In genomic region chr5:142650390-142650789, GRCm38 (mm10) we compare ENCODE assay signal across 12 mouse cellular contexts. TPM values are rescaled to one million over a fixed set of nuclear protein-coding genes. Genes with fewer than 3 reads are reported as not detected.
DNase-seq lines count a peak whose midpoint lies in the region; ATAC-seq lines count a peak whose summit lies in the region.
"Had no signal": no experiment of that assay in that cellular context is flagged by ENCODE, and none has a peak within 500 bp of the region (broad histone marks: within the 10 kb centered on the region; RNA-seq: fewer than 3 reads in every experiment).

No protein-coding gene starts in this region.

- no peak overlapping the region for H3K27ac ChIP-seq in lung, embryonic 15.5 days
- H3K27ac ChIP-seq in embryonic facial prominence, embryonic 14.5 days (replicated peaks; ENCODE audit: low read depth, low read length): no peak overlapping the region
- 0 out of 2 replicates have a peak overlapping the region, but pooled peaks have one; percentile 10 for H3K27ac ChIP-seq in limb, embryonic 13.5 days
- peak overlapping the region; percentile 58 for H3K27ac ChIP-seq in midbrain, embryonic 13.5 days

- no peak overlapping the region for H3K9ac ChIP-seq in lung, embryonic 15.5 days
- H3K9ac ChIP-seq in embryonic facial prominence, embryonic 14.5 days (ENCODE audit: low read depth, low read length): no peak overlapping the region
- H3K9ac ChIP-seq in limb, embryonic 13.5 days: 0 out of 2 replicates have a peak overlapping the region, but pooled peaks have one; percentile 8
- H3K9ac ChIP-seq in midbrain, embryonic 13.5 days (replicated peaks): no peak overlapping the region

- no peaks in the 10 kb centered on the region for H3K9me3 ChIP-seq in lung, embryonic 15.5 days
- H3K9me3 ChIP-seq in embryonic facial prominence, embryonic 14.5 days (ENCODE audit: control insufficient read depth, low read length): no peaks in the 10 kb centered on the region
- no peaks in the 10 kb centered on the region for H3K9me3 ChIP-seq in limb, embryonic 13.5 days
- H3K9me3 ChIP-seq in midbrain, embryonic 13.5 days: no peaks in the 10 kb centered on the region

- 41% methylated on average over 3 of the region's 3 CpGs for WGBS in lung, embryonic 15.5 days
- WGBS in embryonic facial prominence, embryonic 14.5 days: 36% methylated on average over 3 of the region's 3 CpGs
- WGBS in limb, embryonic 13.5 days: 46% methylated on average over 3 of the region's 3 CpGs
- WGBS in midbrain, embryonic 13.5 days: 33% methylated on average over 3 of the region's 3 CpGs

- H3K36me3 ChIP-seq in lung, embryonic 15.5 days: no peaks in the 10 kb centered on the region
- H3K36me3 ChIP-seq in embryonic facial prominence, embryonic 14.5 days (ENCODE audit: control insufficient read depth, insufficient read depth, low read length): peaks cover 6% of the 10 kb centered on the region
- peaks cover 15% of the 10 kb centered on the region for H3K36me3 ChIP-seq in limb, embryonic 13.5 days
- H3K36me3 ChIP-seq in midbrain, embryonic 13.5 days: peaks cover 12% of the 10 kb centered on the region

- no peaks in the 10 kb centered on the region for H3K4me1 ChIP-seq in lung, embryonic 15.5 days
- H3K4me1 ChIP-seq in embryonic facial prominence, embryonic 14.5 days (ENCODE audit: control insufficient read depth, insufficient read depth, low read length): no peaks in the 10 kb centered on the region
- peaks cover 13% of the 10 kb centered on the region for H3K4me1 ChIP-seq in limb, embryonic 13.5 days
- H3K4me1 ChIP-seq in midbrain, embryonic 13.5 days (replicated peaks): peaks cover 35% of the 10 kb centered on the region

- no peak overlapping the region for H3K4me2 ChIP-seq in lung, embryonic 15.5 days
- H3K4me2 ChIP-seq in embryonic facial prominence, embryonic 14.5 days (ENCODE audit: low read depth, low read length): no peak overlapping the region
- no peak overlapping the region for H3K4me2 ChIP-seq in limb, embryonic 13.5 days (replicated peaks)
- no peak overlapping the region for H3K4me2 ChIP-seq in midbrain, embryonic 13.5 days (replicated peaks)

- DNase-seq in lung, postnatal 4 days: no peak
- DNase-seq in embryonic facial prominence, embryonic 14.5 days (ENCODE audit: low spot score): peak; percentile 13
- no peak for DNase-seq in spleen, postnatal 4 days (ENCODE audit: low spot score in 2 of 2)
- DNase-seq in heart, adult 9 months (ENCODE audit: low spot score in 2 of 2): no peak
- DNase-seq: gastrocnemius, postnatal 36 days; lung, adult 2 months had no signal

- no peak overlapping the region for H3K4me3 ChIP-seq in lung, embryonic 15.5 days
- no peak overlapping the region for H3K4me3 ChIP-seq in embryonic facial prominence, embryonic 14.5 days (ENCODE audit: low read depth, low read length)
- H3K4me3 ChIP-seq in limb, embryonic 13.5 days: no peak overlapping the region
- H3K4me3 ChIP-seq in midbrain, embryonic 13.5 days (replicated peaks): no peak overlapping the region
- H3K4me3 ChIP-seq: myocyte had no signal

- no peaks in the 10 kb centered on the region for H3K27me3 ChIP-seq in lung, embryonic 15.5 days
- no peaks in the 10 kb centered on the region for H3K27me3 ChIP-seq in embryonic facial prominence, embryonic 14.5 days (replicated peaks; ENCODE audit: control insufficient read depth, insufficient read depth, low read length)
- no peaks in the 10 kb centered on the region for H3K27me3 ChIP-seq in limb, embryonic 13.5 days
- H3K27me3 ChIP-seq in midbrain, embryonic 13.5 days: no peaks in the 10 kb centered on the region

- ATAC-seq in lung, embryonic 15.5 days (ENCODE audit: borderline replicate concordance, extremely low read depth, low FRiP score, low TSS enrichment): 0 out of 2 replicates have a peak, but pooled peaks have one; percentile 65
- no peak for ATAC-seq in embryonic facial prominence, embryonic 14.5 days (ENCODE audit: low read depth)
- no peak for ATAC-seq in limb, embryonic 13.5 days (ENCODE audit: low FRiP score, low read depth)
- no peak for ATAC-seq in midbrain, embryonic 13.5 days
- no peak for ATAC-seq in cerebellum, adult (ENCODE audit: insufficient number of reproducible peaks, low FRiP score, low TSS enrichment)

RNA-seq across cellular contexts. Expression of gene Wipi2, which starts 22.9 kb away (rescaled TPM):
- 40.8 and 44.5 TPM in 2 replicates for polyA plus RNA-seq in lung, embryonic 15.5 days (2015; fragmentation: Nextera tagmentation; extraction: Ambion mirVana)
- 43.8 and 47.9 TPM in 2 replicates for polyA plus RNA-seq in embryonic facial prominence, embryonic 14.5 days (2014; fragmentation: Nextera tagmentation; extraction: Ambion mirVana)
- 50.0 and 53.1 TPM in 2 replicates for polyA plus RNA-seq in limb, embryonic 13.5 days (2015; fragmentation: Nextera tagmentation; extraction: Ambion mirVana)
- 46.8 and 51.2 TPM in 2 replicates for polyA plus RNA-seq in midbrain, embryonic 13.5 days (2015; fragmentation: Nextera tagmentation; extraction: Ambion mirVana)

RNA-seq across cellular contexts. Expression of gene Mmd2, which starts 41.8 kb away (rescaled TPM):
- 0.35 and 0.59 TPM in 2 replicates for polyA plus RNA-seq in lung, embryonic 15.5 days (2015; fragmentation: Nextera tagmentation; extraction: Ambion mirVana)
- polyA plus RNA-seq in embryonic facial prominence, embryonic 14.5 days (2014; fragmentation: Nextera tagmentation; extraction: Ambion mirVana): 6.5 and 8.2 TPM in 2 replicates
- polyA plus RNA-seq in limb, embryonic 13.5 days (2015; fragmentation: Nextera tagmentation; extraction: Ambion mirVana): 2.1 and 2.2 TPM in 2 replicates
- polyA plus RNA-seq in midbrain, embryonic 13.5 days (2015; fragmentation: Nextera tagmentation; extraction: Ambion mirVana): 22.0 and 25.0 TPM in 2 replicates
- polyA plus RNA-seq: heart, postnatal 0 days; myocyte had no signal

RNA-seq across cellular contexts. Expression of gene Slc29a4, which starts 41.9 kb away (rescaled TPM):
- polyA plus RNA-seq in lung, embryonic 15.5 days (2015; fragmentation: Nextera tagmentation; extraction: Ambion mirVana): 6.0 and 6.1 TPM in 2 replicates
- 6.0 and 9.1 TPM in 2 replicates for polyA plus RNA-seq in embryonic facial prominence, embryonic 14.5 days (2014; fragmentation: Nextera tagmentation; extraction: Ambion mirVana)
- polyA plus RNA-seq in limb, embryonic 13.5 days (2015; fragmentation: Nextera tagmentation; extraction: Ambion mirVana): 9.0 and 10.6 TPM in 2 replicates
- polyA plus RNA-seq in midbrain, embryonic 13.5 days (2015; fragmentation: Nextera tagmentation; extraction: Ambion mirVana): 61.9 and 70.6 TPM in 2 replicates
- polyA plus RNA-seq: myocyte had no signal

Comparison
In these comparisons a context has a peak if more than half of its experiments do, and no peak if none do; other contexts are left out.
1. H3K27ac ChIP-seq: peak in limb, embryonic 13.5 days (single experiment) and midbrain, embryonic 13.5 days (single experiment); none in lung, embryonic 15.5 days (single experiment) and embryonic facial prominence, embryonic 14.5 days (single experiment).